Mouse (Mus musculus) thymus, adult 18-20 months (tissue): ENCODE data around the gene Ano6.

Experiments
- DNase-seq, 2 experiments: peaks; one replicate each; pipeline ENCODE4 v3.0.0; 2022; ENCODE audit warnings: mixed read lengths in 2 of 2

Ano6 gene

DNA sequence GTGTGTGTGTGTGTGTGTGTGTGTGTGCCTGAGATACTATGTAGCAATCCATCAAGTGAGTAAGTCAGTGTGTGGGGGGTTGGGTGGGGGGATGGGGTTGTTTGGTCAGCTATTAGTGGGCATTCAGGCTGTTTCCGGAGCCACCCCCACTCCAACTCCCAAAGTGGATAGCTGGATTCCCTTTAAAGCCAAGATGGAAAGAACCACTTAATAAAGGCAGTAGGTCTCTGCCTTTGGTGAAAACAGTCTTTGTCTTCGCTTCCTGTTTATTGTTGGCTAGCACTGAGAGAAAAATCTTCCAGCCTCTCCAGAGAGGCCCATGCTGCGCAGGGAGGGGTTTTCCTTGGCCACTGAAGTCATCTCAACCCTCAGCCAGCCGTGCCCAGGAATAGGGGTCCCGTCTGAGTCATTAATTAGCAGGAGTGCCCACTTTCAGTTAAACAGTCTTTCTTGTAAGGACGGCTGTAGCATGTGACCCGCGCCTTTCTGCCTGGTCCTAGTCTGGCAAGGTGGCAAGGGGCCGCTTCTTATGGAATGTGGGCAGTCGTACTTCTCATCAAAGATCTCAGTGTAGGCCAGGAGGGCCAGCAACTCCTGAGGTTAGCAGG is 38.1 kb downstream of the Ano6 start:
- no peak for DNase-seq

DNA sequence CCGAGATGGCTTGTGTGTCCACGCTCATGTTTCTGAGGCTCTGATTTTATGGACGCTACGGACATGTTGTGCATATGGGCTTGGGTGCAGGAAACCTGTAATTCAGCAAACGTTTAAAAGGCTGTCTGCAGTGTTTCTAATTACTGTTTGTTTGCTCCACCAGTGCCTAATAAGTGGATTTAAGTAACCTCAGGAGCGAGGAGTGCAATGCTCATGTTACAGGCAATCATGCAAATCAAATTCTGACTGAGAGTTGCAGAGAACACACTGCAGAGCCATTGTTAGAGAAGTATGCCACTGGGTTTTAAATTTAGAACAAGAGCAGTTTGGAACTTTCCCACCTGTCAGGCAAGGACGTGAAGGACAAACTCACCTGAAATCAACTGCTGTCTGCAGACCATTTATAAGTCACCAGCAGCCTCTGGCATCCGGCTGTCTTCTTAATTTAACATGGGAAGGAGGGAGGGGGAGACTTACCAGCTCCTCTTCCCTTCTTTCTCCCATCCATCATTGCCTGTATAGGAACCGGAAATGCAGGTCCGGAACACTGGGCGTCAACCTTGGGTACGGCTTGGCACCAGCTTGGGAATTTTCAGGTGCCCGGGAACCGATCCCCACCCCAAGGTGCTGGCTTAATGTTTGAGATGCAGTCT is 39.0 kb downstream of the Ano6 start:
- DNase-seq: no peak

GRCm38 (mm10) chr15:95830206-95830560 is 39.5 kb downstream of the Ano6 start:
- no peak for DNase-seq

- DNase-seq: no peak
Observed at GRCm38 (mm10) chr15:95833292-95833691, 42.6 kb downstream of the Ano6 start.

- no peak for DNase-seq
Observed at GRCm38 (mm10) chr15:95836077-95836476, 45.4 kb downstream of the Ano6 start.

DNA sequence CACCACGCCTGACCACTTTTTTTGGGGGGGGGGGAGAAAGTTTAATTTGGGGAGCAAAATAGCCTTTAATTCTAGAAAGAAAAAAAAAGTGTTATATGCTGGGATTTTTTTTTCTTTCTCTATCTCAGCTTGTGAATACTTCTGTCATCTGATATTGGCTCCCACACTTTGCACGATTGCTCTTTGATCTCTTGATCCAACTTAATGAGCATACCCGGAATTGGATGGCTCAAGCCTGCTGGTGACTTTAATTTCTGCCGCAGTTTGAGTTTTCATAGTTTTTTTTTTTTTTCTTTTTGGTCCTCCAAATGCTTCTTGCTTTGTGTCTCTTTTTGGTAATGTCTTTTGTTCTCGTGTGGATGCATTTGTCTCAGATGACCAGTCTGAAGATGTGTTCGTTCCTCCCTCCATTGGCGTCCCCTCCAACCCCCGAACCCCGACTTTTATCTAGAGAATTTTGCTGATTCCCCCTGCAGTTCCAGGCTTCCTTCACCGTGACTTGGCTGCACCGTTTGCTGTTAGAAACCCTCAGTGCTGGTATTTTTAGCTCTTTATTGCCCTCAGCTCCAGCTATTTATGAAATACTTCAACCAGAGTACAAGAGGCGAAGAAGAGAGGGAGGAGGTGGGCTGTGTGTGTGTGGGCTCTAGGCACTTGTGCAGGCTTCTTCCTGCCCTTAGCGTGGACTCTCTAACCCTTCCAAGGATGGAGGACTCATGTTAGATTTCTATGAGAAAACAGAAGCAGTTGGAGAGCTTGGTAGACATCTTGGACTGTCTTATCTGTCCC is 46.2 kb downstream of the Ano6 start:
- no peak for DNase-seq

GRCm38 (mm10) chr15:95837570-95837969 is 46.9 kb downstream of the Ano6 start:
- DNase-seq: no peak

DNA sequence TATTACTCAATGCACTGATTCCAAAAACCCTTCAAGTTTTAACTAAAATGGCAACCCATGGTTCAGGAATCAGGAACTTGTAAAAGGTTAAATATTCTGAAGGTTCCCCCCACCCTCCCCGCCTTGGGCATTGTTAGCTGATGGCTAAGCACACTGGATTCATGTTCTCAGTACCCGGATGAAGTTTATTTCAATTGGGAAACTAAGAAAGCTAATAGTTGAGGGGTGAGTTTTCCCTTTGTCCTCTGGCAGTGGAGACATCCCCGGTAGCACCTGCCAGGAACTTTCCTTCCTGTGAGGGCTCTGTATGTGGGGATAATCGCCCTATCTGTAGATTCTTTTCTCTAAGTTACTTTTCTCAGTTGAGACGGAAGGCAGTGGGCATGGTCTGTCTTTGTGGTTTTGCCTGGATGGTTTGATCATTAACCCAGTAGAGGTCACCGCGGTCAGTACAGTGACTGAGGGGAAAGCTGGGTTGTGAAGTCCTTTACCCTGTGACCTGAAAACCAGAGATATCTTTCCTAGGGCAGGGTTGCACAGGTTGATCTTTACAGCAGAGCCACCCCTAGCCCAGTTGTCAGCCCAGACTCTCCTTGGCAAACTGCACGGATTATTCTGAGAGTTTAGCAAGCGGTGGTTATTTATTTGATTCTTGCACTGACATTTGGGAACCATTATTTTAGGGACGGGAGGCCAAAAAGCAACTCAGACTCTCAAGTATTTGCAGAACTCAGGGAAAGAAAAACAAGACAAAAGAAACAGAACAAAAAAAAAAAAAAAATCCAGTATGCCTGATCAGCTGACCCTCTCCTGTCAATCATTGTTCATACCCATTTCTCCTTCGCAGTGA is 47.8 kb downstream of the Ano6 start:
- no peak for DNase-seq

DNA sequence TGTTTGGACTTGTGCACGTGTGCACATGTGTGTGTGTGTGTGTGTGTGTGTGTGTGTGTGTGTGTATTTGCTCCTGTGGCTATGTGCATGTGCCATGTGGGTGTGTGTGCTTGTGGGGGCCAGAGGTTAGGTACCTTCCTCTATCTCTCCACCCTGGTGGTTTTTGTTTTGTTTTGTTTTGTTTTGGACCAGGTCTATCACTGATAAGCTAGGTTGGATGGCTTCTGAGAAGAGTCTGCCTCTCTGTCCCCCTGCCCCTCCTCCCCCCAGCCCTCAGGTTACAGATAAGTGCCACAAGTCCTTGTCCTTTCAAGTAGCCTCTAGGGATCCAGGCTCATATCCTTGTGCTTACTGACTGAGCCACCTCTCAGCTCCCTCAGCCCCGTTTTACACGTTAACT is 49.1 kb downstream of the Ano6 start:
- DNase-seq: no peak

- no peak for DNase-seq
Observed at GRCm38 (mm10) chr15:95843183-95843949, 52.7 kb downstream of the Ano6 start.

DNA sequence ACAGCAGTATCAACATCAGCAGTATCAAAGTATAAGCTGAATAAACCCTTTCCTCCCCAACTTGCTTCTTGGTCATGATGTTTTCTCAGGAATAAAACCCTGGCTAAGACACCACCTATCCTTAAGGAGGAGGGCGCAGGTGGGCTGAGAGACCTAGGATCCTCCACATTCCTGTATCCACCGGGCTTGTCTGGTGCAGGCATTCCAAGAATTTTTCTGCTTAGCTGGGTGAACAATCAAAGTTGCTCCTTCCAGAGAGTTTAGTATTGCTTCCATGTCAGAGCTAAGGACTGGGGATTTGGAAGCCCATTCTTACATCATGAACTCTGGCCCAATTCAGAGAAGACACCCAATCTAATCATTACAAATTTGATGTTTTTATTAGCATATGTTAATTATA is 53.8 kb downstream of the Ano6 start:
- no peak for DNase-seq

DNA sequence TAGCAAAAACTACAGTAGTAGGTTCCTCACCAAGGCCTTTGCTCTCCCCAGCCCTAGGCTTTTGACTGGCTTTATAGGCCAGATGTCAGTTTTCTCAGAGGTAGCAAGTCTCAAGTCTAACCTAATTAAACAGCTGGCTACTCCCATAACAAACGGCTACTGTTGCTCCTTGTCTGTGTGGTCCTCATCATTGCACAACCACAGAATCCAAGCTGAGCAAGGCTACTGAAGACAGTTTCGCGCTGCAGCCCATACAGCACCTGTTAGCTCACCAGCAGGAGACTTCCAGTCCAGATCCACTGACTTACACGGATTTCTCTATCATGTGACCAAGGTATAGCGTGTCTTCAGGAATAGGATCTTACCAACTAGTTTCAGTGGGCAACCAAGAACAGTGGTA is 55.5 kb downstream of the Ano6 start:
- no peak for DNase-seq

DNA sequence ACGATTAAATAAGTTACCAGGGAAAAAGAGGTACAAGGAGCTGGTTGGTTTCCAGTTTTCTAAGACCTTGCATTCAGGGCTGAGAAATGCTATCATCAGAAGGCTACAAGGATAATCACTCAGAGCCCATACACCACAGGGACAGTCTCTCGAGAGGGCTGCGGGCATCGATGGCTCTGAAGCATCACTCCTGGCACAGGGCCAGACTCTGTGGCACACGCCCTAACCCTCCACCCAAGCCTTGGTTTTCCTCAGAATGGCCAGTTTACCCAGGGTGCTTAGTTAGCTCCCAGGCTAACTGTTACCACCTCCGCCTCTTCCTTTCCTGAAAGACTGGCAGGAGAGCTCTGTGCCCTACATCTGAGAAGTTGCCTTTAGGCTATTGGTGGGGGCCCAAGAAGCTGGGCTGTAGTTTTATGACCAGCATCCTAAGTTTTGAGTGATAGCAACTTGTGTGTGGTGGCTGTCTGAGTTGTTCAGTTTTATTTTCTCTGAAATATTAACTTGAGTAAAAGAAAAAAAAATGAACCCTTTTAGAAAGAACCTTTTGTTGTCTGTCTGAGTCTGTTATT is 57.9 kb downstream of the Ano6 start:
- DNase-seq: no peak

DNA sequence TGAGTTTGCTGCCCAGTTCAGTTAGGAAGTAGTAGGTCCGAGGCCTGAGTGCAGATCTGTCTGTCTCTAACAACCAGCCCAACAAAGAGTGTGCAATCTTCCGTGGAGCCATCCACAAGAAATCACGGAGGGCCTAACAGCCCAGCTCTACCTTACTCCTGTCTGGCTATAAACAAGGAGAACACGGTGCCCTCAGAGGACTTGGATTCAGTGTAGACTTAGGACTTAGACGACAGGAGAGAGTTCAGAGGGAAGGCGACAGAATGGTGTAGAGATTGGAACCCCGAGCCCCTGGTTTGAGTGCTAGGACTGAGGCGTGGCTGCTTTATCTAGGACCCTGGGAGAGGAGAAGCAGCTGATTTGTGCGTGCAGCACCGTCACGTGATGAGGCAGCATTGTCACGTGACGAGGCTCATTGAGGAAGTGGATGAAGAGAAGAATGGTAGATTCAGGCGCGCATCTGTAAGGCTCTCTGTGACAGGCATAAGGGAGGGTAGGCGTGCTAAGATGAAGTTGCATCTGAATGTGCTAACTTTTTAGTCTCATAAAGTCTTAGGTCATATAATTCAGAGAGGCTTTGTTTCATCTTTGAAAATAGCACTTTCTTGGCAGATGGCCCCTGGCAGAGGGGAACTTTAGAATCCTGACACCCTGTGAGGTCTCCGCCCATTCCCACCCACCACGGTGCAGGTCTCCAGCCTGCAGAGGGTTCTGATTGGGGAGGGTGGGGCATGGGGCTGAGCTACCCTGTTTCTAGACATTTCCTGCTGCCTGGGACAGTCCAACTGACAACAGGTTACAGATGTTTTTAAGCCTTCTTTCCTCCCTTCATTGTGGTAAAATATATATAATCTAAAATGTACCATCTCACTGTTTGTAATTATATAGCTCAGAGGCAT is 59.1 kb downstream of the Ano6 start:
- DNase-seq: peak; percentile 11 to 28

DNA sequence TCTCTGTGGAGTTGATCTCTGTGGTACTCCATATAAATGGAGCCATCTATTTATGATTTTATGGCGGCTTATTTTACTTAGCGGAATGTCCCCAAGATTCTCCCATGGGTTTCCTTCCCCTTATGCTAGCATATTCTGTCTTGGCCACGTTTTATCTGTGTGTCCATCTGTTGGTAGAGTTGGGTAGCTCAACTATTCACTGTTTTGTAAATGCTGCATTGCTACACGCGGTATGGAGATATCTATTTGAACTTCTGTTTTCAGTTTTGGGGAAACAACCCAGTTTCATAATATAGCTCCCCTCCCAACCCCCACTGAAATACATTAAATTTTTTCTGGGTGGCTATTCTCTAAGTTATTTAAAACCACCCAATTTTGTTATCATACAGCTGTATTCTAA is 59.9 kb downstream of the Ano6 start:
- DNase-seq: no peak

- DNase-seq: no peak
Observed at GRCm38 (mm10) chr15:95855051-95855844, 64.6 kb downstream of the Ano6 start.

- DNase-seq: no peak
Observed at GRCm38 (mm10) chr15:95855953-95856352, 65.3 kb downstream of the Ano6 start.

DNA sequence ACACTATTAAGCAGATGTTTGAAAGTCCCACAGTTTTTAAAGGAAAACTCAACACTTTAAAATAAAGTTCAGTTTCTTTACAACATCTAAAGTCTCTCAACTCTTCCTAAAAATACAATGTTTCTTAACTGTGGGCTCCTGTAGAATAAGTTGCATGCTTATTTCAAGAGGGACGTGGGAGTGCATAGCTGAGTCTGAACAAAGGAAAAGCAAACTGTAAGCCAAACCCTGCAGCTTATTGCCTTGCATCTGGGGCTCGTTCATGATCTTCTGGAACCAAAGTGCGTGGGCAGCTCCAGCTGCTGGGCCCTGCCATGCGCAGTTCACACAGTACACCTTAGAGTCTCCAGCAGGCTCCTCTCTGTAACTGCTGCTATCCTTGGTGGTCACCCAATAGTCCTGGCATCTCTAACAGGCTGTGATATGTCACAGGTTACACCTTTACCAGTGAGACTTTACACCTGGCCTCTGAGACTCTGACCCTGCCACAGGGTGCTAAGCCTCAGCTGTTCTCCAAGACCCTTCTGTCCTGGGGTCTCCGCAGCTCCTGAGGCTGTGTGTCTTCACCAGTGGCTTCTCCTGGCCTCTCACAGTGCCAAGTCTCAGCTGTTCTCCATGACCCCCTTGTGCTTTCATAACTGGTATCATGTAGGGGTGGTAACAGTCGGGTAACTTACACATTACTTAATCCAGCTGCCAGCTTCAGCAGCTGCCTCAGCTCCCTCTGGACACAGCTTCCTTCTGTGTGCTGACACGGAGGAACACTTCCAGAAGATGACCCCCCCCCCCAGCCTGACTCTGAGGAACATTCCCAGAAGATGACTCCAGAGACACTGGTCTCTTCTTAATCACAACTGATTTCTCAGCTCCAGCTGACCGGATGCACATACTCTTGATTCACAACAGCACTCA is 66.3 kb downstream of the Ano6 start:
- DNase-seq: no peak
